Mouse (Mus musculus) layer of hippocampus, adult 18-20 months (tissue): Measurements from ENCODE around the gene Sipa1l1. TPM values are rescaled to one million over a fixed set of nuclear protein-coding genes. Genes with fewer than 3 reads are reported as not detected.

Source experiments
- DNase-seq, 2 experiments: peaks; one replicate each; pipeline ENCODE4 v3.0.0; 2022; ENCODE audit warnings: low spot score in 2 of 2
- total RNA-seq, 2 experiments: library from RNA; stranded (reverse); gene quantifications; 2 replicates each; pipeline ENCODE4 v1.2.3; 2021

Gene Sipa1l1
- total RNA-seq, 2 experiments from 2014 or later: 231 to 242 TPM

DNA sequence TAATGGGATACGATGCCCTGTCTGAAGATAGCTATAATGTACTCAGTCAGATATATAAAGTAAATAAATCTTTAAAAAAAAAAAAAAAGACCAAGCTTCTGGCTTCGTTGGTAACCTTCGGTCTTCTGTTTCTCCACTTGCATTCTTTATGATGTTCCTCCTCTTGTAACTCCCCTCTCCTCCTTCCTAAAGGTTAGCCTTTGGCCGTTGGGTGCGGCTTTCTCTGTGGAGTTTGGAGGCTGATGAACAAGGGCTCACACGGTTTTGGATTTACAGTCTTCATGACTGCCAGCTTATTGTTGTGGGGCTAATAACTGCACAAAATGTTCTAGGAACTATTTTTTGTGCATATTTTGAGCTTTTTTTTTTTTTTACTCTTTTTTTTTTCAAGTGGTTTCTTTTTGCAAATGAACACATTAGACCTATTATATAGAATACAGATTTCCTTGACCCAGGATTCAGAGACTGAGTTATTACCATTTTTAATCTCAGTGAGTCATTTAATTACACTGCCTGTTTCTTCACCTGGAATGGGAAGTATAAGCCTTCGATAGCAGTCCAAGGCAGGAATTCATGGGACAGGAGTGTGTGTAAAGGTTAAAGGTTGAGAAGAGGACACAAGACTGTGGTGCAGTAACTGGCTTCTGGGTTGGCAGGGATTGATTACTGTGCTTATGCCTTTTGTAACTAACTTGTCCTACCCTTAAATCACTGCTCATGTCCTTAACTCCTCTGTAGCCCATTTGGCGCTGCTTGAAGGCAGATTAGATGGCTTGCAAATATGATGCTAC lies 37.9 kb downstream of the Sipa1l1 start:
- DNase-seq: no peak

DNA sequence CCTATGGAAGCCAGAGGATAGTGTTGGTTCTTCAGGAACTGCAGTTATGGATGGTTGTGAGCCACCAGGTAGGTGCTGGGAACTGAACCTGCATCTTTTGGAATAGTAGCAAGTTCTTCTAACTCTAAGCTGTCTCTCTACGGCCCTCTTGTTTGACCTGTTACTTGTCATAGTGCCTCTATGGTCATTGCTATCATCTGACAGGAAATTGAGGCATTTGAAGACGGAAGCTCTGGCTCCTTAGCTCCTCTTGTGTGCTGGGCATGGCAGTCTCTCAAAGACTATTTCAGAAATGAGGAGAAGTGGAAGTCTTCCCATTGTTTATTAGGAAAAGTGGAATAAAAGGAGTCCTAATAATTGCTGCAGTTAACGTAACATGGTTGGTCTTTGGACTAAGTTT lies 38.9 kb downstream of the Sipa1l1 start:
- DNase-seq: no peak

DNA sequence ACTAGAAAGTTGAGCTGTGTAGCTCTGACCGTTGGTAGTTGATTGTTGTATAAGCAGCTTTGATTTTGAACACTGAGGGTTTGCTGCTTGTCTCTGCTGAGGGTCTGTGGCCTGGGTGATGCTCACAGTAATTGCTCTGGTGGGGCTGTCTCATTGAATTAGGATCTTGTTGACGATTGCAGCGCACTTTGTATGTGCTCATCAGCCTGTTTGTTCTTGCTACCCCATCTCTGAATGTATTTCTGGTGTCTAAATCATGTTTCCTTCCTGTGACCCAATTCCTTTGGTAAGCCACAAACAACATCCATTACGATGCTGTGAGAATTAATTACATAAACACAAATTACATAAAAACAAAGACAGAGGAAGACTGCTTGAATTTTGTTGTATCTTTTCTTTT lies 39.5 kb downstream of the Sipa1l1 start:
- DNase-seq: no peak

DNA sequence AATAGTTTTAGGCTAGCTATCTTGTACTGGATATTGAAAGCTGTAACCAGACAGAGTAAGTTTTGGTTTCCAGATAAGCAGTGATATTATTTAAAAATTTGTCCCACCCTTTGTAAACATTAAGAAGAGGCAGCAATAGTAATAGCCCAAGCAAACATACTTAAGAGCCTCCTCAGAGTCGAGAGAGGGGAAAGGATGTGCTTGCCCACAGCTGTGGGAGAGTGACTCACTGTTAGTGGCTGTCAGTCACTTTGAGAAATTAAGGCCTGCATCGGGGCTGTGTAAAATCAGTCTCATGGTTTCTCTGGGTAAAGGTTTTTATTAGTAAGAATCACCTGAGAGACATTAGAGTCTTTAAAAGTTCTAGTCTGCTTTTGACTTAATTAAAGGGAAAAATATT lies 40.6 kb downstream of the Sipa1l1 start:
- DNase-seq: no peak

DNA sequence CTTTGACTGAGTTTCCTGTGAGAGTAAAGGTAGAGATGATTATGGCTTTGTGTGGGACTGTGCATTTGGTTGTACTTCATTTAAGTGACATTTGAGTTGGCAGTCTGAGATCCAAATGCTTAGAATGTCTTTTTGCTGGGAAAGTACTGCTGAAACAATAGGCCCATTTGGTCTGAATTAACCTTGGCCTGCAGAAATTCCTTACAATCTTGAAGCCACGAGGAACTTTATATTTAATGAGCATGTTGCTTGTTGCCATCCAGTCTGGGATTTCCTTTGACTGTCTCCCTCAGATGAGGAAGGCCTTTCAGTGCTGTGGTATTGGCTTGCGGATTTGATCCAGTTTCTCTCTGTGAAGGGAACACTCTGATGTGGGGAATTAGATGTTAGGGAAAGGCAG lies 43.9 kb downstream of the Sipa1l1 start:
- no peak for DNase-seq

DNA sequence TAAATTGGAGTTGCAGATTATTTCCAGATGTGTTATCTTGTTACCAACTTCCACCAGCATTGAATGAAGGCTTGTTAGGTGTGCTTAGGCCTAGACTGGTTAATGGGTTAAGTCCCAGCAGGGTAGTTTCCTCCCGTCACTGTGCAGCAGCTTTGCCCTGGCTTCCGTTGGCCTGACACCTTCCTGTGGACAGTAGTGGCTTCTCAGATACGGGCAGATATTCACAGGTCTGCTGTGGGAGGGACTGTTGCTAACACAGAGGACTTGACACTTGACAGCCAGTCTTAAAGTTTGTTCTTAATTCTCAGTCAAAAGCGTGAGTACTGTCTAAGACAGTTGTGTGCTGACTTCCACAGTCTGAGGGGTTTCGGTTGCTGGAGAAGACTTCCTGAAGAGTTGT lies 45.8 kb downstream of the Sipa1l1 start:
- DNase-seq: no peak

DNA sequence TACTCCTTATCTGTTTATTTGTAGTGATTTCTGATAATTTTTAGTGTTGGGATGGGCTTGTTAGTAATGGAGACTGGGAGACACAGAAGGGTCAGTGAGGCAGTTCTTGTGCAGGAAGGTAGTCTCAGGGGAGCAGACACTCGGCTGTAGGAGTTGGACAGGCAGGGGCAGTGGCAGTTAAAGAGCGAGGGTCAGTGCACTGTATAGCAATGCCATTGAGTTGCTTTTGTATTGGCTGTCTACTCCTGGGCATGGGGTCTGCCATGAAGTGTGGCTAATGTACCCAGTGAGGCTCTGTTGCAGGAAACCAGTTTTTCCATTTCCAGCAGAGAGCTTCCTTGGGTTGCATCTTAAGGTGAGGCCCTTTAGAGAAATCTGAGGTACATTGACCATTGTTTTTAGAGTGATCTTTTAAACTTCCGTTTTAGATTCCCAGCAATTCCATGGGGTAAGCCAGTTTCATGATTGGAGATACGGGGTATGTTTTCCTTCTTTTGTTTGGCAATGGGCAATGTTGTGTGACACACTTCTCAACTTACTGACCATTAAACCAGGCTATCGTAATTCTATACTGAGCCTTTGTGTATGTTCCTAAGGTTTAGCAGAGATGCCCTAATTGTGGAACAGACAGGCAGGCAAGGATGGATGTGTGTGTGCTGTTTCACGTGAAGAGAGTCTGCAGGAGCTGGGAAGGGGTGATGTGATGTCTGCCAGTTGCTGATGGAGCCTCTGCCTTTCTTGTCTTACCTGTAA lies 47.9 kb downstream of the Sipa1l1 start:
- DNase-seq: no peak

DNA sequence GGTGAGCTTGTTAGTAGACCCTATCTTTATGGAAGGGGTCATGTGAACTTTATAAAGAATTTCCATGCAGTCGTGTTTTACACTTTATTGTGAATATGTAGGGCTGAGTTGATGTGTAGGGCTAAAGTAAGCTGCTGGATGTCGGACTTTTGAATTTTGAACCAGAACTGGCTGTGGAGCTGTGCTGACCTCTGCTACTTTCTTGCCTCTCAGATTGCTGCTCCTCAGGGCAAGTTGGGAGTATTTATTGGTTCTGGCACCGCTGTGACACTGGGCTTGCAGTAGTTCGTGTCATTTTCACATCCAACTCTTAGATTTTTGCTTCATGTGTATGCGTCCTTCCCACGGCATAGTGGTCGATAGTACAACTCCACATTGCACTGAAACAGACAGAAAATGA lies 49.1 kb downstream of the Sipa1l1 start:
- no peak for DNase-seq

DNA sequence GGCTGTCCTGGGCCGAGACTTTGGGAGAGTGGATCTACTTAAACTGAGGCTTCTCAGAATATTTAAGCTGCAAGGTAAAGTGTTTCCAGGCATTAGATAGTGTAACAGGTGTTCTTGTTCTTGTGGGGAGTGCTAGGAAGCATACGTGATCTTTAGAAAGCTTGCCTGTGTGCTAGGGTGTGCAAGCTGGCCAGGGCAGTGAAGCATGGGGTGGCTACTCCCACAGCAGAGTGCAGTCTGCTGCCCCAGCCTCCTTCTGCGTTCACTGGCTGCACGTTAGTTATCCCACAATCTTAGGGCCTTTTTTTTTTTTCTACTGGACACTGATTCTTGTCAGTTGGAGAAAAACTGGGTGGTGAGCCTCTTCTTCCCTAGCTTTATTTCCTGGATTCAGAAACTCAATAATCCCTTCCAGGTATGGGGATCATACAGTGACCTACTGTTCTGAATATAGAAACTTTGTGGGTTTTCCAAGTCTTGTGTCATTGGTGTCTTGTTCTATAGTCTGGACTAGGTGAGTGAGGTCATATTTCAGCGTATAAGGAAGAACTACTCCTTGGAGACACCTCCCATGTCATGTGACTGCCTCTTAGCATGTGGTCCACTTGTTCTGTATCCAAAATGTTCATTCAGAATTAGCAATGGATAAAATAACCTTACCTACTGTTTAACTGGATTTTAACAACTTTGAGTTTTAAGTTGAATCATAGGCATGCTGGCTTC lies 51.4 kb downstream of the Sipa1l1 start:
- DNase-seq: no peak

DNA sequence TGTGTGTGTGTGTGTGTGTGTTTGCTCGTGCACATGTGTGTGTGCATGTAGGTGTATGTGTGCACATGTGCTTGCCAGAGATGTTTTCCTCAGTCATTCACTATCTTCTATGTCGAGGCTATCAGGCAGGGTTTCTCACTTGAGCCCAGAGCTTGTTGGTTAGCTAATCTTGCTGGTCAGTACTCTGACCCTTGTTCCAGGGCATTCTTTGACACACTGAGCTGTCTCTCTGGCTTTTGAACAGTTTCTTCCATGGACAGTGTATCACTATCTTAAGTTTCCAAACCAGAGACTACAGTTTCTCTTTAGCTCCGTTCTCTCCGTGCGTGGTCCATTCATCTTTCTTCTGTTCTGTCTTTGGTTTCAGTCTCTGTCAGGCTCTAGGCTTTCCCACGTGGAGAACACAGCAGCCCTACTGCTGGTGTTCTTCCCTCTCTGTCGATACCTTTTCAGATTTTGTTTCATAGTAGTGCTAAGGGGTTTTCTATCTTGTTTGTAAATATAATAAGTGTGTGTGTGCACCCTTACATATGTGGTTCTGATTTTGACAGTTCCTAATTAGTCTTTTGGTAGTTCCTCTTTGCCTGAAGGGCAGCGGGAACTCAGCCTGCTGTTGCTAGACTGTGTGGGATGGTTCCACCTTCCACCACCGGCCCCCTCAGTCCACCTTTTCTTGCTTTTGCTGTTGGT lies 54.2 kb downstream of the Sipa1l1 start:
- no peak for DNase-seq

DNA sequence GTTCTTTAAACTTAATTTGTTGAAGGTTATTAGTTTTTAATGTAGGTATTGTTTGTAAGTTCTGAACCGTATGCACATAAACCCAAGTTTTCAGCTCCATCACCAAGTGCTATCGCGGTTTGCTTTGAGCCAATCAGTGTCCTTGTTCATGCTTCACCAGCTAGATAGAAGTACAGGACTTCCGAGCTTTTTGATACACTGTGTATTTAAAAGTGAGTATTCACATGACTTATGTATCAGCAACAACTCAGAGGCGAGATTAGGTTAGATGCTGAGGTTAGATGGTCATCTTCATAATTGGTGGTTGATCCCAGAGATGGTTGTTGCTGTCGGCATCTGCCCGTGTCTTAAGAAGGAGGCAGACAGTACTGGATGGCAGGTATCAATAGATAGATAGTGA lies 55.7 kb downstream of the Sipa1l1 start:
- no peak for DNase-seq

DNA sequence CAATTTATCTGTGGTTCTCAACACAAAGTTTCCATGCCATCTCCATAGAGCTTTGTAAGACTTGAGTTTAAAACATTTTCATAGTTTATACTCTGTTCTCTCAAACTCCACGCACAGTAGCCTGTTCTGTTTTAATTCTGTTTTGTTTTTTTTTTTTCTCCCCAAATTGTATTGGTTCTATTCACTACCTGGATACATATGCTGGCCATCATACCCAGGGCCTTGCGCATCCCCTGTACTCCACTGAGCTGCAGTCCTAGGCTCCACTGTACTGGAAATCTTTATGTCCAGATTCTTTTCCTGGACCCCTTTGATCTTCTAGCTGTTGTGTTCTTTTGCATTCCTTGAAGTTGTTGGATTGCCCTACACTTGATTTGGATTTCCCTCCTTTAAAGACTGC lies 56.2 kb downstream of the Sipa1l1 start:
- DNase-seq: no peak

DNA sequence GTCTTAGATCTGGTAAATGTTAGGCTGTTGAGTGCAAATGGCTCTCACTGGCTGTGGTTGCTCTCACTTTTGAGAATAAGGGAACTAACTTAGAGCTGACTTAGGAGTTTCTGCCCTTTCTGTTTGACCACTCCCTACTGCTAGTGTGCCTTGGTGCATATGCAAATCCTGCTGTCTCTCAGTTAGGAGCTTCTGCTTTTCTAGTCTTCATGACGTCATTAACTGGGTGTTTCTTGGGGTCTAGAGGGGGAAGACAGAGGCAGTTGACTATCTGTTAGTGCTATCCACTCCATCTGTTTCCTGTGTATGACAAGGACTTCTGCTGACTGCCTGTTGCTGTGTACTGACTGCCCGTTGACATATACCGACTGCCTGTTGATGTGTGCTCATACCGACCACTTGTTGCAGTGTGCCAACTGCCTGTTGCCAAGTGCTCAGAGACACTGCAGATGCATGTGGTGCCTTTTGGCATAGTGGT lies 56.7 kb downstream of the Sipa1l1 start:
- no peak for DNase-seq

DNA sequence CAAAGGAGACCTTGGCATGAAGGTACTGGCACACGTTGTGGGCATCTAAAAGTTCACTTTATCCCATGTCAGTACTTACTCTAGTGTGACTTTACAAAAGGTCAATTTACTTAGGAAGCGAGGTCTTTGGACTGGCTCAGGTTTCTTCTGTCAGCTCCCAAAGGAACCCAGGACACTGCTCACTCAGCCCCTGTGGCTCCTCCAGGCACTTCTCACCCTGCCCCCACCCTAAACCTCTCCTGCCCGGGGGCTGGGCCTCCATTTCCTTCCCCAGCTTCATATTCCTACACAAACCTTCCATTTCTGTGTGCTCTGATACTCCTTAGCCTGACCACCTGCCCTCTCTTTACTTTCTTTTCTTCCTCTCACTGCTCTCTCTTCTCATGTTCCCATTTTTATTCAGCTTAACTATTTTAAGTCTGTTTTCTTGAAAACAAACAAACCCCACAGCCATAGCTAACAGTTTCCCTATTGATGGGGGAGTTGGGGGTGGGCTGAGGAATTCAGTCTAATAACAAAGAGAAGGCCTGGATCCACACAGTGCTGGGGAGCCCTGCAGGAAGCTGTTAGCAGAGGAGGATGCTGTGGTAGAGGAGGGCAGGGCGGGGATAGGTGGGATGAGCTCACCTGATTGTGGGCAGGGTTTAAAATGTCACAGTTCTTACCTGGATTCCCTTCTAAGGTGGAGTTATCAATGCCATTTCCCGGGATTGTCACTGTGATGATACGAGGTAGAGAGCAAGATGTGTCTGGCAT lies 57.4 kb downstream of the Sipa1l1 start:
- DNase-seq: no peak

DNA sequence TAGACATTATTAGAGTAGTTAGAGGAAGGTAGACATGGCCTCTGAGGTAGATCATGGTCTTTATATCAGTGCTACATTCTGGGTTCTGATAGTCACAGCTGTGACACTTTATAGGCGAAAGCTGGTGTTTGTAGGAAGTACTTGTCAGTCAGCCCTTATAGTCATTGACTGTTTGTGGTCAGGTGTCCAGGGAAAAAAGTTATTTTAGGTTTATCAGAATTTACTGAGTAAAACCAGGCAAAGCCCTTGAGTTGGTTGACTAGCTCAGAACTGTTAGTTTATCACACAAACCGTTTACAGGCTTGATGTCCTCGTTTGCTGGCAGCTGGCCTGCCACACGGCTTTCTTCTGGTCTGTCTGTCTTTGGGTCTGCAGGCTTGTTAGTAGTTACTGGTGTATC lies 61.0 kb downstream of the Sipa1l1 start:
- DNase-seq: no peak

DNA sequence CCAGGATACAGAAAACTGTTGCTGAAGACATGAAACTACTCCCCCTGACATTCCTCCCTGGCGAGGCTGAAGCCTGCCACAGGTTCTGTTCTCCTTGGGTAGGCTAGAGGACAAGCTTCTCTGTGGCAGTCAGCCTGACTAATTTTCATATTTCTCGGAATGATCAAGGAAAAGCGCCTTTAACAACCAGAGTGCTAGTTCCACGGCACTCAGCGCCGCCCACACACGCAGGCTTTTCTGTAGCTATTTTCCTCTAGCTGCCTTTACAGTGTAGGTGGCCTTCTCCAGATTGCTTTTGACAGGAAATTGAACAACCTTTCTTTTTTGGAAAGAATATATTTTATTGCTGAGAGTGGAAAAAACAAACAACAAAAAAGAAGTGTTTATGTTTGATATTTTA lies 62.1 kb downstream of the Sipa1l1 start:
- DNase-seq: peak; percentile 64 to 91

DNA sequence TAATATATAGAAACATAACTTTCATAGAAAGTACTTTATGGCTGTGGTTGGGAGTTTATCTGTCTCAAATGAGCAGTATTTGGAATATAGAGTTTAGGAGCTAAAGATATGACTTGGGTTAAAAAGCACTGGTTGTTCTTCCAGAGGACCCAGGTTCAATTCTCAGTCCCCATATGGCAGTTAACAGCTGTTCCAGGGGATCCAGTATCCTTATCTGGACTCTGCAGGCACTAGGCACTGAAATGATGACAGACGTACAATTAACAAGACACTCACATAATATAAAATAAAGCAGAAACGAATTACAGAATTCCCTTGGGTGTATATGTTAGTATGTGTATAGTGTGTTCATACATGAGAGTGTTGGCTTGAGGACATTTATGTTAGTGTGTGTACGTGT lies 64.1 kb downstream of the Sipa1l1 start:
- no peak for DNase-seq

DNA sequence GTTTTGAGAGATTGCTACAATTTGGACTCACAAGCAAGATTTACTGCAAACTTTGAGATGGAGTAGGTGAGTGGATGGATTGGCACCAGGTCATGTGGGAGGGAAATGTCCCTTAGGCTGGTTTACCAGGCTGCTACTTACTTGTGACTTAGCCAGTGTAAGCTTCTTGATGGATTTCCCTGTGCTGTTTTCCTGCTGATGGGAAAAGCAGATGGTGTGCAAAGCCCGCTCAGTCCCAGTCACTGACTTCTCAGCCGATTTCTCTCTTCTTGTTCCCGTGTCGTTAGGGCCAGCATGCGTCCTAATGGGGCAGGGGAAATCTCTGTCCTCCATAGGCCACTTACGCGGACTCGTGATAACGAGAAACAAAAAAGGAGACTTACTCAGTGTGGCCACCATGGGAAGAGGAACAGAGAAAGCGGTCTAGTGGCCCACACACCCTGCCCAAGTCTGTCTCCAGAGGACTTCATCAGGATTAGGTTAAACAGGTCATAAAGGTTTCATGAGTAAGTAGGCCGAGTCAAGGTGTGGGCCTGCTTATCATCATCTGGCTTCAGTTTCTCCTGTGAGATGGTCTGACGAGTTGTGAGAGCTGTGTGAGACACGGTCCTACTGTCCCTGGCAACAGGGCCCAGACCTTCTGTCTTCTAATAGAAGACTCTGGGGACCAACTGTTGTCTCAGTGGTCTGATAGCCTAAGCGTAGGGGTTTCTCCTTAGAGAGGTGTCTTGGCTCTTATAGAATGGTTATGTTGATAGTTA lies 65.5 kb downstream of the Sipa1l1 start:
- no peak for DNase-seq

DNA sequence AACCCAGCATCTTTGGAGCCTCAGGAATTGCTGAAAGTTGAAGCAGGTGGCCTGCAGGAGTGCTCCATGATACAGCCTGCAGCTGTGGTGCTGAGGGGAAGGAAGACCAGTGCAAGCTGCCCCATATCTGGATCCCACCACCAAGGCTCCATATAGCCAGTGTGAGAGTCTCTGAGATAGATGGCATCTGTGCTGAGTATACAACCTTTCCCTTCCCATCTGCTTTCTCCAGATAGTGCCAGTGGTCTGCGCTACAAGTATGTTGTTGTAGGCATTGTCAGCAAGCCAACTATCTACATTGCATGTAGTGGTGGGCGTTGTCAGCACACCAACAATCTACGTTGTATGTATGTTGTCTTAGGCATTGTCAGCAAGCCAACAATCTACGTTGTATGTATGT lies 68.0 kb downstream of the Sipa1l1 start:
- no peak for DNase-seq

DNA sequence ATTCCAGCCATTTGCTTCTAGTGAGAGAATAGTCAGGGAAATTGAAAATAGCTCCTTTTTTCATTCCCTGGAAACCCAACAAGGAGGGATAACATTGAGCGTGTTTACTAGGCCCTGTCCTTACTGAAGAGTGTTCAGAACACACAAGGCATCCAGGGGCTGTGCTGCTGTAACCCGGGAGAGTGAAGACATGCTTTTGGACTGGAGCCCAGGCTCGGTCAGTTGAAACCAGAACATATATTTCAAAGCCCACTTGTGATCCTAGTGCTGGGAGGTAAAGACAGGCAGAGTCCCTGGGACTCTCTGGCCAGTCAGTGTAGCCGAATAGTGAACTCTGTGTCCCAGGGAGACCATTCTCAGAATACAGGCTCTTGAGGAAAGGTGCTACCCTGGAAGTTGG lies 68.8 kb downstream of the Sipa1l1 start:
- DNase-seq: no peak
